Mouse (Mus musculus) myocyte (in vitro differentiated cells): ENCODE results near the gene Jag1.

Experiments used
- CEBPB ChIP-seq: IDR thresholded peaks from 2 replicates; pipeline ENCODE4 v1.6.1; 2011; ENCODE audit warnings: mild to moderate bottlenecking, moderate library complexity; ENCODE audit not compliant: poor library complexity, insufficient read depth, severe bottlenecking
- MYOD1 ChIP-seq, 3 experiments: IDR thresholded peaks; one replicate each; pipeline ENCODE4 v1.6.1; 2011; ENCODE audit warnings: control low read depth in 2 of 3, low read depth in 2 of 3, mild to moderate bottlenecking in 2 of 3, moderate library complexity in 1 of 3; ENCODE audit not compliant: insufficient read length in 2 of 3, control insufficient read depth in 1 of 3
- POLR2A ChIP-seq: IDR thresholded peaks from one replicate; pipeline ENCODE4 v1.6.1; 2011; ENCODE audit warnings: low read depth, mild to moderate bottlenecking, control low read depth, moderate library complexity; ENCODE audit not compliant: insufficient read length
- TCF12 ChIP-seq: IDR thresholded peaks from one replicate; pipeline ENCODE4 v1.6.1; 2011; ENCODE audit warnings: mild to moderate bottlenecking, control low read depth; ENCODE audit not compliant: poor library complexity, insufficient read depth, severe bottlenecking
- USF1 ChIP-seq: IDR thresholded peaks from one replicate; pipeline ENCODE4 v1.6.1; 2011; ENCODE audit warnings: low read depth, mild to moderate bottlenecking, control low read depth, moderate library complexity

GRCm38 (mm10) chr2:137099211-137099734 is 17.2 kb downstream of the Jag1 start:
- TF ChIP-seq CEBPB (no peak), POLR2A (no peak), TCF12 (no peak), MYOD1 (IDR thresholded peaks at IDR 0.05; ENCODE audit: control insufficient read depth in 1 of 3, insufficient read length in 2 of 3, low read depth in 2 of 3) (no peak), USF1 (no peak)
